Mouse (Mus musculus) stomach, embryonic 14.5 days (tissue): ENCODE data around the gene Fam110c. TPM values are rescaled to one million over a fixed set of nuclear protein-coding genes. Genes with fewer than 3 reads are reported as not detected.

Experiments used
- ATAC-seq: fragments of 200-750 bp; cut with Nextera tagmentation; 2 replicates; pipeline ENCODE4 v1.8.0; 2017; ENCODE audit warnings: low read depth, moderate TSS enrichment; ENCODE audit not compliant: insufficient number of reproducible peaks, insufficient read depth, low FRiP score
- H3K27ac ChIP-seq: fragments of 300-500 bp; sonication (generic); 2 replicates; pipeline ENCODE4 v1.5.1; 2014; ENCODE audit warnings: mild to moderate bottlenecking, low read length, moderate library complexity, mixed read lengths
- H3K27me3 ChIP-seq: fragments of 300-500 bp; sonication (generic); 2 replicates; pipeline ENCODE4 v1.6.1; 2014; ENCODE audit warnings: low read length, control low read depth, mixed read lengths; ENCODE audit not compliant: control insufficient read depth, insufficient read depth
- H3K36me3 ChIP-seq: fragments of 300-500 bp; sonication (generic); 2 replicates; pipeline ENCODE4 v1.6.1; 2014; ENCODE audit warnings: mild to moderate bottlenecking, control low read depth, low read length, moderate library complexity, mixed read lengths; ENCODE audit not compliant: control insufficient read depth, insufficient read depth
- H3K4me1 ChIP-seq: fragments of 300-500 bp; sonication (generic); 2 replicates; pipeline ENCODE4 v1.6.1; 2014; ENCODE audit warnings: low read length, control low read depth, mixed read lengths; ENCODE audit not compliant: control insufficient read depth, insufficient read depth
- H3K4me2 ChIP-seq: fragments of 300-500 bp; sonication (generic); replicated peaks from 2 replicates; pipeline ENCODE4 v1.6.1; 2014; ENCODE audit warnings: low read depth, low read length, control low read depth
- H3K4me3 ChIP-seq: fragments of 300-500 bp; sonication (generic); 2 replicates; pipeline ENCODE4 v1.5.1; 2014; ENCODE audit warnings: low read depth, low read length, control low read depth
- H3K9ac ChIP-seq: fragments of 300-500 bp; sonication (generic); replicated peaks from 2 replicates; pipeline ENCODE4 v1.6.1; 2014; ENCODE audit warnings: low read depth, mild to moderate bottlenecking, control low read depth, low read length, moderate library complexity, mixed read lengths
- H3K9me3 ChIP-seq: fragments of 300-500 bp; sonication (generic); 2 replicates; pipeline ENCODE4 v1.6.1; 2016; ENCODE audit warnings: low read depth, low read length, control low read depth; ENCODE audit not compliant: control insufficient read depth
- WGBS: fragments of 180-500 bp; shearing (Covaris S2); extraction: QIAGEN DNeasy Blood & Tissue Kit; methylation state at CpG from one replicate; pipeline ENCODE4 v1.1.7; 2014; 5-methylcytosine and 5-hydroxymethylcytosine counted together
- polyA plus RNA-seq: library from polyadenylated mRNA; unstranded; fragments of >200 nt; fragmentation: Nextera tagmentation; extraction: Ambion mirVana; gene quantifications from 2 replicates; pipeline ENCODE4 v1.2.1, GENCODE M21; 2014

Gene Fam110c
- polyA plus RNA-seq, 1 experiment from 2014 or later: 6.6 TPM

- Histone ChIP-seq H3K36me3 (no peaks in the 10 kb centered on the region), H3K27me3 (no peaks in the 10 kb centered on the region), H3K9me3 (no peaks in the 10 kb centered on the region), H3K4me3 (no peak overlapping the region), H3K4me2 (no peak overlapping the region), H3K27ac (no peak overlapping the region), H3K4me1 (no peaks in the 10 kb centered on the region), H3K9ac (no peak overlapping the region)
- 63% methylated on average over 6 of the region's 6 CpGs for WGBS
- peak; percentile 42; the same call in 1 of the 2 replicates for ATAC-seq
These were observed 49.4 kb downstream of the Fam110c start for GRCm38 (mm10) chr12:31122892-31123622.

- H3K4me3 ChIP-seq: no peak overlapping the region
- H3K9me3 ChIP-seq: no peaks in the 10 kb centered on the region
- no peaks in the 10 kb centered on the region for H3K4me1 ChIP-seq
- no peak overlapping the region for H3K9ac ChIP-seq
- H3K27ac ChIP-seq: no peak overlapping the region
- no peaks in the 10 kb centered on the region for H3K36me3 ChIP-seq
- H3K27me3 ChIP-seq: no peaks in the 10 kb centered on the region
- WGBS: 45% methylated on average over 1 of the region's 1 CpGs
- ATAC-seq: no peak
- no peak overlapping the region for H3K4me2 ChIP-seq
These were observed 52.4 kb downstream of the Fam110c start for GRCm38 (mm10) chr12:31126071-31126470.

GRCm38 (mm10) chr12:31129548-31129947, 55.9 kb downstream of the Fam110c start:
- Histone ChIP-seq H3K36me3 (no peaks in the 10 kb centered on the region), H3K4me1 (no peaks in the 10 kb centered on the region), H3K27ac (no peak overlapping the region), H3K9ac (no peak overlapping the region), H3K9me3 (no peaks in the 10 kb centered on the region), H3K4me3 (no peak overlapping the region), H3K27me3 (no peaks in the 10 kb centered on the region), H3K4me2 (no peak overlapping the region)
- WGBS: 80% methylated on average over 4 of the region's 4 CpGs
- ATAC-seq: no peak

Other genes with a start within 250 kb of the Fam110c start
- 1.4 and 1.8 TPM in 2 replicates for gene Alkal2, start 189.5 kb upstream of the Fam110c start, polyA plus RNA-seq
- 176 and 184 TPM in 2 replicates for gene Acp1, start 162.3 kb upstream of the Fam110c start, polyA plus RNA-seq
- gene Sh3yl1, start 162.2 kb upstream of the Fam110c start, polyA plus RNA-seq: 23.4 and 24.2 TPM in 2 replicates
- not detected in 2 replicates for gene Gm6993, start 166.9 kb downstream of the Fam110c start, polyA plus RNA-seq
- 98.2 TPM in 2 replicates for gene Lamb1, start 191.4 kb downstream of the Fam110c start, polyA plus RNA-seq